Mouse (Mus musculus) CD4-positive helper T cell, adult 2 months (primary cell): ENCODE data around the gene Fam222b.
A peak's percentile ranks its signal among the peaks of the same experiment; 100 is the strongest.

Experiments used
- DNase-seq: peaks from one replicate; pipeline ENCODE4 v3.0.0-alpha.2; 2012; ENCODE audit warnings: low read depth, missing footprints, low spot score

Fam222b gene

DNA sequence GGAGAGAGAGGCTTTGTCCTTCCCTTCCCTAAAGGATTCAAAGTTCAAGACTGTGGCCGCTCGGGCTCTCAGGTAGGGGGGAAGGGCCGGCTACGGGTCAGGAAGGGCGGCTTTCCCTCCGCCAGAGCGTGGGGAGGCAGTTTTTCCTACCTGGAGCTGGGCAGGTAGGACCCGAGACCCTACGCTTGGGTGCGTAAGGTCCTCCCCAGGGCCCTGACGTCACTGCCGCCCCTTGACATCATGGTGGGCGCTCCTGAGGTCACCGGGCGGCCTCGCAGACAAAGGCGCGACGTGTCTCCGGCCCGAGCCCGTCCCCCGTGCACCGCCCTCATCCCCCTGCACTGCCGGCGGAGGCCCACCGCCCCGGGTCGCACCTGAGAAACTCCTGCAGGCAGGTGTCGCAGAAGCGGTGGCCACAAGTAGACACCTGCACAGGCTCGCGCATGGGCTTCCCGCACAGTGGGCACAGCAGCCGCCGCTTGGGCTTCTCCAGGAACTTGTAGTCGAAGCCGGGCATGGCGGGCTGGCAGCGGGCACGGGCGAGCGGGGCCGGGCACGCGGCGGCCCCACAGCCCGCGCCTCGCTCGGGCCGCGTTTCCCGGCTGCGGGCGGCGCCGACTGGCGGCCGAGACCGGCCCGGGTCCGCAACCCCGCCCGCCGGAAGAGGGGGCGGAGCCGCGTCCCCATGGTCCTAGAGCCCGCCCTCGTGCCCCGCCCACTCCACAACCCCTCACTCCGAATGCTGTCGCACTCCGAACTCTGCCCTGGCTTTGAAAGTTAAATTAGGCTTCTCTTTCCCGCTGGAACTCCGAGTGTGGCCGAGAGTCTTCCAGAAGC is 70.7 kb downstream of the Fam222b start, which contains the start of gene Traf4:
TSS of gene Traf4 (minus strand) at position 666 of the 837 bp plus-strand sequence.
- peak; percentile 86 for DNase-seq

DNA sequence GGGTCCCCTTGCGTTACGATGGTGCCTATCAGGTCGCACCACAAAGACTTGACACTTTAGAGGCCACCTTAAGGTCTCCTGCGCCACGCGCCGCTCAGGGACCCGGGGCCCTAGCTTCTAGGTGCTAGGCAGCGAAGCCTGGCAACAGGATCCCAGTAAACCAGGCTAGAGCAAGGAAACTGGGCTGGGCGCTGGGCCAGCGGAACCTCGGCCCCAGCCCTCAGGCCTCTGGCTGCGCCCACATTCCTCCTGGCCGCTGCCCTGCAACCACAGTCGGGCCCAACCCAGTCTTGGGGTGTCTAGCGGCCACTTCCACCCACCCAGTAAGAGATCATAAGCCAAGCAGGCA is 71.3 kb downstream of the Fam222b start:
- DNase-seq, result no peak

GRCm38 (mm10) chr11:78166161-78166560 is 71.7 kb downstream of the Fam222b start:
- no peak for DNase-seq

DNA sequence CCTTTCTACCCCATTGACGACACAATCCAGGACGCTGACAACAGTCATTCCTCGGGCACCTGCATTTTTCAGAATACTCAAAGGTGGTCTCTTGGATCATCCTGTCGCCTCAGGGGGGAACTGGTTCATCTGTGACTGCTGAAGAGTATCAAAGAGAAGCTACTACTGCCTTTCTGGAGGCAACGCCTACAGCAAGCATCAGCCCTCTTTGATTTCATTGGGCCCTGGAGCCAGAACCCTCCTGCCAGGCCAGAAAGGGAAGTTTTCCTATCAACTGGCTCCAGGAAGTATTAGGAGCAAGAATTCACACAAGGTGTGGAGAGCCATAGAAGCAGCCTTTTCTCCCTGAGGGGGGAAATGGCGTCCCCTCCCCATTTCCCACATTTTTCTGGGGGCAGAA is 72.2 kb downstream of the Fam222b start:
- DNase-seq, result no peak

GRCm38 (mm10) chr11:78167257-78167959 is 72.9 kb downstream of the Fam222b start:
- no peak for DNase-seq

DNA sequence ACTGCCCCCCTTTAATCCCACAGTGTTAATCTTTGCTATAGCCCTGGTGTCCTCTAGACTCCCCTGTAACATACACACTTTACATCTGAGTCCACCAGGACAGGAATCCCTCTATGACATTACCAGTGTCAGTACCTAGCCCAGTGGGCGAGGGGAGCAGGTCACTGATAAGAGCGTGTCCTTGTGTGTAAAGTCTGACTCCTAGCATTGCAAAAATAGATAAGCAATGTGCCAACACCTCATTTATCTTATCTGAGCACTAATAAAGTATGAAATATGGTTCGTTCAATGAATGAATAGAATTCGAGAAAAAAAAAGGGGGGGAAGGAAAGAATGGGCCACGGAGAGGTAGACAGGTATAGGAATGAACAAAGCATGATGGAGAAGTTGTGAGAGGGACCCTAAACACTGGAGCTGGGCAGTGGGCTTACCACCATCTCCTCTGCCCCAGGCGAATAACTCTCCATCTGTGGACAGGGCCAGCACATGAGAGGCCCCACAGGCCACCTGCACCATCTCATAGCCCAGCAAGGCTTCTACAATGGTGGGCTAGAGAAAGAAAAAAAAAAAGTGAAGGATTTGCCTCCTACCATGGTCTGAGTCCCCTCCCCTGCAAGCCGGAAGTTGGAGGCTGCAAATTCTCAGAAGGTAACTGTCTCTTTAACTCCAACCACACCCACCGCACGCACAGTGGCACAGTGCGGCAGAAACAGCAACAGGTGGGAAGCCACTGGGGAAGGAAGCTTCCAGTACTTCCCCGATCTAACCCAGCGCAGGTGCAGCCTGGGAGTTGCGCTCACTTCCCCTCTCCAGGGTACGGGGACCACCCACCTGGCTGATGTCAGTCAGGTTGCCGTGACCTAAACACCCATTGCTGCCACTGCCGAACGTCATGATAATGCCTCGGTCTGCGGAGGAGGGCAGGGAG is 74.3 kb downstream of the Fam222b start:
- DNase-seq, result peak; percentile 84

DNA sequence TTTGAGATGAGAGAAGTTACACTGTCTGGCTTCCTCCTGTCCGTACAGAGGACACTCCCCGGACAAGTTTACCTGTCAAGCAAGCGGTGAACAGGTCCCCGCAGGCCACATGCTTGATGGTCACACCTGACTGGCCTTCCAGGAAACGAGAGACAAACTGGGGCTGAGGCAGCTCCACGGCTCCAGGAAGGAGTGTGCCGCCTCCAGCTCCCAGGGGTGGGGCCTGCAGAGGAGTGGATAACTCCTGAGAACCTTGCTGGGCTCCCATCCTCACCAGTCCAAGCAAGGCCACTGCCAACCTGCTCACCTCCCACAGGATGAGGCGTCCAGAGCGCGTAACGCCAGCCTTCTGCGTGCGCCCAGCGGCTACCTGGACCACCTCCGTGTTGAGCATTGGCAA is 75.8 kb downstream of the Fam222b start:
- no peak for DNase-seq

- peak; percentile 35 for DNase-seq
Observed at GRCm38 (mm10) chr11:78171328-78171727, 76.9 kb downstream of the Fam222b start.

DNA sequence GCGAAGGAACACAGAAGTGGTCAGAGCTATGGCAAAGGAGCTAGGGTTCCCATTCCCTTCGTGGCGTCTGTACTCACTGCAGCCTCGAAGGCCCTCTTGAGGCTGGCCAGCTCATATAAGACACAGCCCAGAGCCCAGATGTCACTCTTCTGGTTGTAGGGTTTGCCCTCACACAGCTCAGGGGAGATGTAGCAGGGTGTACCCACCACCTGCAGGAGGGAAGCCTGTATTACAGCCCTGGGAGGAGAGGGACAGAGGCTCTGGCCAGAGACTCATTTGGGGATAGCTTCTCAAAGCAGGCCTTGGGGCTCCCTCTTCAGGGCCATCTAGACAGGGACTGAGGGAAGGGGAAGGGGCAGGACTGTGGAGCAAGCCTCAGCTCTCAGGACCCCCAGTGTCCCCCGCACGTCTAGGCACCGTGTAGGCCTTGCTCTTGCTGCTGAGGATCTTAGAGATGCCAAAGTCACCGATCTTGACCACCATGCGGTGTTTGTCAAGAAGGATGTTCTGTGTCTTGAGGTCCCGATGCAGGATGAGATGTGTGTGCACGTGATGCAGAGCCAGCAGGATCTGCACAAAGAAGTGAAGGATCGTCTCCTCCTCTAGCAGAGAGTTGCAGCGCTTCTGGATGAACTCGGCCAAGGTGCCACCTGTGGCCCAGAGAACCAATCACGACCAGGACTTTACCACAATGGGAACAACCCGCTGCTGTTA is 77.7 kb downstream of the Fam222b start:
- DNase-seq, result no peak

- no peak for DNase-seq
Observed at GRCm38 (mm10) chr11:78172748-78173383, 78.4 kb downstream of the Fam222b start.

GRCm38 (mm10) chr11:78174506-78174905 is 80.0 kb downstream of the Fam222b start:
- DNase-seq, result no peak

DNA sequence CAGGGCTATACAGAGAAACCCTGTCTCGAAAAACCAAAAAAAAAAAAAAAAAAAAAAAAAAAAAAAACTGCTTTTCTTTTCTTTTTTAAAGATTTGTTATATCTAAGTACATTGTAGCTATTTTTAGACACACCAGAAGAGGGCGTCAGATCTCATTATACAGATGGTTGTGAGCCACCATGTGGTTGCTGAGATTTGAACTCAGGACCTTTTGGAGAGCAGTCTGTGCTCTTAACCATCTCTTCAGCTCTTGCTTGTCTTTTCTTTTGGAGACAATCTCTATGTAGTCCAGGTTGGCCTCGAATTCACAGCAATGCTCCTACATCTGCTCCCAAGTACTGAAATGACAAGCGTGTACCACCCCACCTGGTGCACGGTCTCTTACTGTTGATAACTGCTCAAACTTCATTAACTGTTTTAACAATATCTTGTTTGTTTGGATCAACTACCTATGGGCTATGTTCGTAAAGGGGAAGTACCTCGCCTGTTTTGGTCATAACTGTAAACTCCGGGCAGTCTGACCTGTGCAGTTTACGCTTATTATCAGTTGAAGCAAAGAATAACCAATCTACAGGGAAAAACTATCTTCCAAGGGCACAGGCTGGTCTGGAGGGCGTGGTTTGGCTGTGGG is 81.4 kb downstream of the Fam222b start:
- DNase-seq, result no peak

- DNase-seq, result peak; percentile 93
Observed at GRCm38 (mm10) chr11:78176402-78176862, 82.0 kb downstream of the Fam222b start, which contains the start of the genes Nek8 and Tlcd1. Gene Nek8 (minus strand): TSS chr11:78176675. Gene Tlcd1 (plus strand): TSS chr11:78176711.

GRCm38 (mm10) chr11:78176905-78177331 is 82.5 kb downstream of the Fam222b start:
- peak; percentile 82 for DNase-seq

DNA sequence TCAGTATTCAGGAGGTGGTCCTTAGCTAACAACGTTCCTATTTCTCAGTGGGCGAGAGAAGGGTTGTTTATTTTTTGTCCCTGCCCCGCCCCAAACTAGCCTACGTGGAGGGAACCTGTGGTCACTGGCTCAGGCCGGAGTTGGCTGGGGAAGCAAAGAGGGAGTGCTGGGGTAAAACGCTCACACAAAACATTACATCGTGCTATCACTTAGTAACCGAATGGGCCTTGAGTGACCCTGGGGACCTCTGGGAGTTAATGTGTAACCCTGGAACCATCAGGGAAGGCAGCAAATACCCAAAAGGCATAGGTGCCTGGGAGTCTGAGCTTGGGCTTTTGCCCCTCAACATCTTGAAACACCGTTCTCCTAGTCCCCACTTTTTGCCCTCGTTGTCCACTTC is 83.0 kb downstream of the Fam222b start:
- DNase-seq, result no peak

DNA sequence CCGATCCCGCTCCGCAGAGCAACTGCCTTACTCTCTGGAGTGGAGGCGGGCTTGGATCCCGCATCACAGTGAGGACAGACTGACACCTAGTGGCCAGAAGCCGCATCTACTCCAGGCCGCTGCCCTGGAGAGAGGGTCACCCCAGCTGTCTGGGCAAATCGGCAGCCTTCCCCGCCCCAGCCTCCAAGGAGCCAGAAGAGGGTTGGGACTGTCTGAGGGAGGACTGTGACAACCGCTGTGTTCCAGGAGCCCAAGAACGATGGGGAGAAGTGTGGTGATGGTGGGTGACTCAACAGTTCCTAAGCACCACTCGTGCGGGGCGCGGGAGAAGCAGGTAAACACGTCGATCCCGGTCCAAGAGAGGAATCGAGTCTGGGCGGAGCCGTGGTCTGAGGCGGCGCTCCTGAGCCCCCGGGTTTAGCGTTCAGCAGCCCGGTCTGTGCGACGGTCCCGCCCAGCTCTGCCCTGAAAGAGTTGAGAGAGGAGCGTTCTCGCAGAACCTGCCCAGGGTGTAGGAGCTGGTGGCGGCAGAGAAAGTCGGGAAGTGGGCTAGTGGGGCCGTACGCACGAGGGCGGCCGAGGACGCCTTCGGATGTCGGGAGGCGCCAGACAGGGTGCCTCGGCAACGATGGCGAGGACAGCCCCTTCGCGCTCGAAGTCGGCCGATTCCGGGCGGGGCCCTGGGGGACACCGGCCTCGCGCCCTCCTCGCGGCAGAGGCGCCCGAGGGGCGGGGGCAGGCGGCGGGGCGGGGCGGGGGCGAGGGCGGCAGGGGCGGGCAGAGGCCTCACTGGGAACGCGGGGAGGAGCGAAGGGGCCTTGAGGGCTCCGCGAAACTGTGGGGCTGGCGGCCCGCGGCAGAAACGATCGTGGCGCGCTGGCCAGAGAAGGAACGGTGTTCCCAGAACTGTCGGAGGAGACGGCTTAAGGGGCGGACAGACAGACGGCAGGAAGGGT is 83.7 kb downstream of the Fam222b start:
- DNase-seq, result peak; percentile 91

DNA sequence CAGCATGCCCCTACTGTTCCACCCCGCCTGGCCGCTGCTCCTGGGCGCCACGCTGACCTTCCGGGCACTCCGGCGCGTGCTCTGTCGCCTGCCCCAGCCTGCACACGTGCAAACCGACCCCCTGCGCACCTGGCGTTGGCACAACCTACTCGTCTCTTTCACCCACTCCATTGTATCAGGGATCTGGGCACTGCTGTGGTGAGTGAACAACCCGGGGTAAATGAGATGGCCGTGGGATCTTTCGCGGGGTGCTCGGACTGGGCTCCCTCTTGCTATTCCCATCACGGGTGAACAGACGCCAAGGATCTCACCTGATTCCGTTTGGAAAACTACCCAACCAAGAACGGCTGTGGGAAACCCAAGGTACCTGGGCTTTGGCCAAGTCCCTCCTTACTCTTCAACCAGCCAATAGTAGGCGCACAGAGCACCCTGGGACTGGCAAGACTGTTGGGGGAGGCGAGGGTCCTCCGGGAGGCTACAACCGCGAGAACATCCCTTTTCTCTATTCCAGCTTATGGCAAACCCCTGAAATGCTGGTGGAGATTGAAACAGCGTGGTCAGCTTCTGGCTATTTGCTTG is 84.5 kb downstream of the Fam222b start:
- DNase-seq, result peak; percentile 37

GRCm38 (mm10) chr11:78179438-78179999 is 85.1 kb downstream of the Fam222b start:
- peak; percentile 3 for DNase-seq
